Mouse (Mus musculus) adrenal gland, adult (tissue): Measurements from ENCODE around the gene Ccdc181.
A peak's percentile ranks its signal among the peaks of the same experiment; 100 is the strongest.

Experiments used
- DNase-seq, 2 experiments: peaks; one replicate each; pipeline ENCODE4 v3.0.0; 2022 to 2023; ENCODE audit warnings: low spot score in 1 of 2; ENCODE audit not compliant: inconsistent age in 2 of 2

Gene Ccdc181

GRCm38 (mm10) chr1:164279332-164279731 lies 3.9 kb downstream of the Ccdc181 start:
- DNase-seq, result no peak

- no peak for DNase-seq
Observed at GRCm38 (mm10) chr1:164284007-164284406, 8.6 kb downstream of the Ccdc181 start.

- no peak for DNase-seq
Observed at GRCm38 (mm10) chr1:164287406-164287805, 12.0 kb downstream of the Ccdc181 start.

GRCm38 (mm10) chr1:164292040-164292439 lies 16.7 kb downstream of the Ccdc181 start:
- DNase-seq, result no peak

- DNase-seq, result no peak
Observed at GRCm38 (mm10) chr1:164294071-164294470, 18.7 kb downstream of the Ccdc181 start.

GRCm38 (mm10) chr1:164296473-164296872 lies 21.1 kb downstream of the Ccdc181 start:
- no peak for DNase-seq

- no peak for DNase-seq
Observed at GRCm38 (mm10) chr1:164301949-164302348, 26.6 kb downstream of the Ccdc181 start.

GRCm38 (mm10) chr1:164303821-164304220 lies 28.4 kb downstream of the Ccdc181 start, which contains the start of gene Nme7:
Nme7 (plus strand) TSS chr1:164304121.
- DNase-seq, result no peak

GRCm38 (mm10) chr1:164307124-164307751 lies 31.9 kb downstream of the Ccdc181 start, which contains the start of gene Blzf1:
Blzf1 (minus strand) TSS chr1:164307489.
- peak; percentile 97 to 98 for DNase-seq

GRCm38 (mm10) chr1:164307922-164308321 lies 32.5 kb downstream of the Ccdc181 start:
- DNase-seq, result no peak

- DNase-seq, result no peak
Observed at GRCm38 (mm10) chr1:164314085-164314484, 38.7 kb downstream of the Ccdc181 start.

GRCm38 (mm10) chr1:164315266-164315665 lies 39.9 kb downstream of the Ccdc181 start:
- DNase-seq, result peak in 1 of 2 experiments; percentile 65

- DNase-seq, result peak; percentile 56 to 88
Observed at GRCm38 (mm10) chr1:164316697-164317096, 41.3 kb downstream of the Ccdc181 start.

- DNase-seq, result no peak
Observed at GRCm38 (mm10) chr1:164317261-164317660, 41.9 kb downstream of the Ccdc181 start.

- no peak for DNase-seq
Observed at GRCm38 (mm10) chr1:164318474-164318873, 43.1 kb downstream of the Ccdc181 start.

- peak in 1 of 2 experiments; percentile 16 for DNase-seq
Observed at GRCm38 (mm10) chr1:164319542-164320140, 44.3 kb downstream of the Ccdc181 start.

- DNase-seq, result no peak
Observed at GRCm38 (mm10) chr1:164320731-164321130, 45.3 kb downstream of the Ccdc181 start.

GRCm38 (mm10) chr1:164321408-164321807 lies 46.0 kb downstream of the Ccdc181 start:
- DNase-seq, result peak in 1 of 2 experiments; percentile 34

- no peak for DNase-seq
Observed at GRCm38 (mm10) chr1:164322987-164323650, 47.7 kb downstream of the Ccdc181 start.

GRCm38 (mm10) chr1:164324221-164324620 lies 48.8 kb downstream of the Ccdc181 start:
- no peak for DNase-seq

- no peak for DNase-seq
Observed at GRCm38 (mm10) chr1:164324878-164325277, 49.5 kb downstream of the Ccdc181 start.

- no peak for DNase-seq
Observed at GRCm38 (mm10) chr1:164326600-164327155, 51.3 kb downstream of the Ccdc181 start.
